Mouse (Mus musculus): ENCODE data around the gene Rnf32. TPM values are rescaled to one million over a fixed set of nuclear protein-coding genes. Genes with fewer than 3 reads are reported as not detected.

Gene Rnf32
- polyA plus RNA-seq, 1 experiment, result 2.9 TPM

- no peak for DNase-seq
- 64% methylated on average over 1 of the region's 1 CpGs for WGBS
- no peak overlapping the region for H3K4me3 ChIP-seq (replicated peaks; ENCODE audit: extremely low read depth, low read depth, low read length)
- no peak for TF ChIP-seq POLR2A (IDR thresholded peaks at IDR 0.05; ENCODE audit: borderline replicate concordance, extremely low read depth, low read depth, low read length)
- no peak for TF ChIP-seq CTCF (IDR thresholded peaks at IDR 0.05; ENCODE audit: insufficient read depth, low read length)
- no peaks in the 10 kb centered on the region for H3K4me1 ChIP-seq (ENCODE audit: control insufficient read depth, insufficient read depth, low read length)
Observed at GRCm38 (mm10) chr5:29251496-29251873, 55.7 kb downstream of the Rnf32 start.

- no peak for TF ChIP-seq POLR2A (IDR thresholded peaks at IDR 0.05; ENCODE audit: borderline replicate concordance, extremely low read depth, low read depth, low read length)
- no peak for TF ChIP-seq CTCF (IDR thresholded peaks at IDR 0.05; ENCODE audit: insufficient read depth, low read length)
- Histone ChIP-seq H3K4me1 (ENCODE audit: control insufficient read depth, insufficient read depth, low read length) (no peaks in the 10 kb centered on the region), H3K4me3 (replicated peaks; ENCODE audit: extremely low read depth, low read depth, low read length) (no peak overlapping the region)
- WGBS, result 59% methylated on average over 2 of the region's 2 CpGs
- no peak for DNase-seq
Observed at GRCm38 (mm10) chr5:29253876-29254275, 58.1 kb downstream of the Rnf32 start.

DNA sequence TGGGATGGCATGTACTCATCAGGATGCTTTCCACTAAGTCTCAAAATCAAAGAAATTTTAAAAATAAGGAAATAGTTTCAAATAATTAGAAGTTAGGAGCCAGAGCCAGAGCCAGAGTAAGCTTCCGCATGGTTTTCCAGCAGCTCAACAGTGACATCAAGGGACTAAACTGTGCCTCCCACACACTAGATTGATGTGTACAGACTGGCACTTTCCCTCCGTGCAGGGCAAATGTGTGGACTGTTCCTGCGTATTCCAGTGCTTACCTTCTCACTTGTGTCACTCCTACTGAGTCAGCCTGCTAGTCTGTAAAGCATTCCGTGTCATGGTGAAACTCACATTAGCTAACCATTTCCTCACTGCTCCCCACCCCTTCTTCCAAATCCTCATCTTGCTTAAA lies 75.1 kb downstream of the Rnf32 start:
- TF ChIP-seq CTCF (IDR thresholded peaks at IDR 0.05; ENCODE audit: insufficient read depth, low read length) (no peak), POLR2A (IDR thresholded peaks at IDR 0.05; ENCODE audit: borderline replicate concordance, extremely low read depth, low read depth, low read length) (no peak)
- 59% methylated on average over 4 of the region's 4 CpGs for WGBS
- H3K4me1 ChIP-seq (ENCODE audit: control insufficient read depth, insufficient read depth, low read length), result no peaks in the 10 kb centered on the region
- no peak for DNase-seq
- no peak overlapping the region for H3K4me3 ChIP-seq (replicated peaks; ENCODE audit: extremely low read depth, low read depth, low read length)

DNA sequence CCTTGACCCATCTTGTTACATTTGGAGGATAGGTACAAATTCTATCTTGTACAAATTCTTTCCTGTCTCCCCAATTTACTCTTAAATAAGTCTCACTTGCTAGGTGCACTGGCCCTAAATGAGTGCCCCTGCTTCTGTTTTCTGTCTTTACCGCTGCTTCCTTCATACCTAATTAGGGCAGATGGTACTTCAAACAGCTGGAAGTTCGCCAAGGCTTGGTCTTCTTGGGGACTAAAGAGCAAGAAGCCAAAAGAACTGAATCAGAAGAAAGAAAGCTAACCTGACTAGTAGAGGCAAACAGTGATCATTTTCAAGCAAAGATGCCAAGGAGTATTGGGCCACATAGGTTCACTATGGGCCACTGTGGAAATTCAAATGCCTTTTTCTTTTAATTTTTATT lies 77.6 kb downstream of the Rnf32 start:
- WGBS, result 72% methylated on average over 2 of the region's 2 CpGs
- Histone ChIP-seq H3K4me3 (replicated peaks; ENCODE audit: extremely low read depth, low read depth, low read length) (no peak overlapping the region), H3K4me1 (ENCODE audit: control insufficient read depth, insufficient read depth, low read length) (no peaks in the 10 kb centered on the region)
- DNase-seq, result no peak
- TF ChIP-seq POLR2A (IDR thresholded peaks at IDR 0.05; ENCODE audit: borderline replicate concordance, extremely low read depth, low read depth, low read length), result no peak
- TF ChIP-seq CTCF (IDR thresholded peaks at IDR 0.05; ENCODE audit: insufficient read depth, low read length), result no peak

GRCm38 (mm10) chr5:29274746-29275145 lies 79.0 kb downstream of the Rnf32 start:
- H3K4me3 ChIP-seq (replicated peaks; ENCODE audit: extremely low read depth, low read depth, low read length), result no peak overlapping the region
- no peaks in the 10 kb centered on the region for H3K4me1 ChIP-seq (ENCODE audit: control insufficient read depth, insufficient read depth, low read length)
- TF ChIP-seq POLR2A (IDR thresholded peaks at IDR 0.05; ENCODE audit: borderline replicate concordance, extremely low read depth, low read depth, low read length) (no peak), CTCF (IDR thresholded peaks at IDR 0.05; ENCODE audit: insufficient read depth, low read length) (no peak)
- DNase-seq, result no peak

Other genes starting within 250 kb of the Rnf32 start
- 4.1 and 4.5 TPM in 2 replicates for gene Lmbr1, start 182.4 kb downstream of the Rnf32 start, polyA plus RNA-seq (2012; rRNA removed)
- gene Nom1, start 238.7 kb downstream of the Rnf32 start, polyA plus RNA-seq (2012; rRNA removed), result 2.8 and 7.1 TPM in 2 replicates

Data from lung, adult 2 months (tissue).